Mouse (Mus musculus): Measurements from ENCODE around the gene Samd8. TPM values are rescaled to one million over a fixed set of nuclear protein-coding genes. Genes with fewer than 3 reads are reported as not detected.

Samd8 gene
- polyA plus RNA-seq, 1 experiment from 2014 or later = 7.2 TPM

DNA sequence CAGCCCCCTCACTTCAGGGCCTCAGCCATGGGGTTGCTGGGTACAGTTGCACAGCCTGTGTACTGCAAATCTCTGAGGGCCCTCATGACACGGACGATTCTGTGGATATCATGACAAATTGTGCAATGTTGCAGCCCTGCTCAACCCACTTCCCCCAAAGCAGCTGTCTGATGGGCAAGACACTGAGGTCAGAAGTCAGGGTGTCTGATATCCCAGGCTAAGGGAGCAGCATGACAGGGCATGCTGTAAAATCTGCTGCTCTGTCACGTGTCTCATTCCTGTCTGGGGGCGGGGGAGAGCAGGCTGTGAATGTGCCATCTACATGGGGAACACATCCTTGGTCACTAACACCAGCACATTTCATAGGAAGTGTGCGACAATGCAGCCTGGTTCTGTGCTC lies 5.2 kb upstream of the Samd8 start:
- no peak for DNase-seq (ENCODE audit: low spot score)

DNA sequence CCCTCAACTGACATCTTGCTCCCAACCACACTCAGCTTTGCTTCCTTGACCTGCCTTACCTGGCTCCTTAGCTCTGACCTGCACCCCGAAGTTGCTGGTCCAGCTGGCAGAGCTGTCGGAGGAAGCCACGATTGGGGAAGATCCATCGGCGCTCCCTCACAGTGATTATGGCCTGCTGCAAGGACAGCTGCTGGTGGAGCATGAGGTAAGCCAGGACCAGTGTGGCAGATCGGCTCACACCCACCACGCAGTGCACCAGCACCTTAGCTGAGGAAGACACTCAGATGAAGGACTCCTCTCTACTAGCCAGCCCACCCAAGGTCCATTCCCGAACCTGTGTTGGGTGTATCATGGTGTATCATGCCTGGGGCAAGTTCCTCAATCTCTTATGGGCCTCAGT lies 4.1 kb upstream of the Samd8 start:
- no peak for DNase-seq (ENCODE audit: low spot score)

DNA sequence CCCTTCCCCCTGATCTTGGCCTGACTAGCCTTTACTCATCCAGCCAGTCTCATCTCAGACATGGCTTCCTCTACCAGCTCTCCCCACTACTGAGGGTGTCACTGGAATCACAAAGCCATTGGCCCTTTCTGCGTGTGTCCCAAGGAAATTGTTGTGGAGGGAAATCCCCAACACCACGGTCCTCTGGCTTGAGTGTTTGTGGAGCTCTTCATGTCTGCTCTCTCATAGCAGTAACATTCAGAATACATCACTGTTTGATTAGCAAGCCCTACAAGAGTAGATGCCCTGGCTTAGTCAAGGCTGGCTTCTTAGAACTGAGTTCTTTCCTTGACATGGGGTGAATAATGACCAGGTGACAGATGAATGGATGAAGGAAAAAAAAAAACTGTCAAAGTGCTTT lies 3.5 kb upstream of the Samd8 start:
- no peak for DNase-seq (ENCODE audit: low spot score)

DNA sequence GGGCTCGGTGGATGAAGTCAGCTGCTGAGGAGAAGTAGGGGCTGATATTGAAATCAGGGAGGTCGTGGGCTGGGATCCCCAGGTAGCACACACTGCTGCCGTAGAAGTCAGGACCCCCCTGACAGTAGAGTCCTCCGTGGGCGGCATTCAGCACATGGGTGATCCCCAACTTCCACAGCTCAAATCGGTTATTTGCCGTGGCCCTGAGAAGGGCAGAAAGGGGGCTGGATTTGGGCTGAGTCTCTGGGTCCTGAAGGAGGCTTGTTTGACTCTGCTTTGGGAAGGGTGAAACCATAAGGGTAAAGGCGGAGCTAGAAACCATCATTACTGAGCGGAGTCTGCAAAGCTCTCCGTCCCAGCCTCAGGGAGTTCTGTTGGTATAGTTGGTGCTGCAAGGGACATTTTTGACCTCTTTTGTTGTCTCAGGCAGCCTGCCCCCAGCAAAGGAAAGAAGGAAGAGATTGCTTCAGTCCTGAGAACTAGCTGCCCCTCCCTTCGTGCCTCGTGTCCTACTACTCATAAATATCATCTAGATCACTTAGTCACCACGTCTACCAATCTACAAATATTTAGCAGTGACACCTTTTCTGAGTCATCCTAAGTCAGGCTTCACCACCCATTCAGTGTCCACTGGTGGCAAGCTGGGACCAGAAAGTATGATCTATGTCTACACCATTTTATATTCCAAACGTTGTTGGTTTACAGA lies 2.7 kb upstream of the Samd8 start:
- no peak for DNase-seq (ENCODE audit: low spot score)

DNA sequence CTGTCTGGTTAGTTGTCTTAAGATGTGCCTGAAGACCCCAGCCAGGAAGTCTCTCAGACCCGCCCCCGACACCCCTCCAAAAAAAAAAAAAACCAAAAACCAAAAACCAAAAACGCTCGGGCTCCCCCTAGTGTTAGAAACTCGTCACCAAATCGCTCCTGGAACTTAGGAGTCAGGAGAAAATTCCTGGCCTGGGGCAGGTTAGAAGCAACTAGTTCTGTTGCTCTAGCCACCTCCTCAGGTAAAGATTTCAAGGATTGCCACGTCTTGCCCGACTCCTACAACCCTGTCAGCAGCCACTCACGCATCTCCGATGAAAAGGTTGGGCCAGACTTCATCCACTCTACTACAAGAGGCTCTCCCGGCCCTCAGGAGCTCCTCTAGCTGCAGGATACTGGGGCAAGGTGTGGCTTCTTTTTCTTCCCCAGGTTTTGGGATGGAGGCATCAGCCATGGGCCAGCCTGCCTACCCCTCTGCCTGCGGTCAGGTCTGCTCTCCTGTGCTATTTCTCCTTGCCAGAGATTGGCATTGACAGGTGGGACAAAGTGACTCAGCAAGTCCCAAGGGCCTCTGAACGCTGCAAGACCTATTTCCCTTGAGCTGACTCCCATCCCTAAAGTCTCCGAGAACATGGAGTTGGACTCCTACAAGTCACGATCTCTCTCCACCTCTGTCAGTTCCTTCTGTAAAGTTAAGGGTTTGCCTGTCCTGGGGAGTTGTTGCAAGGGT lies 2.0 kb upstream of the Samd8 start:
- DNase-seq (ENCODE audit: low spot score) = peak; percentile 37

DNA sequence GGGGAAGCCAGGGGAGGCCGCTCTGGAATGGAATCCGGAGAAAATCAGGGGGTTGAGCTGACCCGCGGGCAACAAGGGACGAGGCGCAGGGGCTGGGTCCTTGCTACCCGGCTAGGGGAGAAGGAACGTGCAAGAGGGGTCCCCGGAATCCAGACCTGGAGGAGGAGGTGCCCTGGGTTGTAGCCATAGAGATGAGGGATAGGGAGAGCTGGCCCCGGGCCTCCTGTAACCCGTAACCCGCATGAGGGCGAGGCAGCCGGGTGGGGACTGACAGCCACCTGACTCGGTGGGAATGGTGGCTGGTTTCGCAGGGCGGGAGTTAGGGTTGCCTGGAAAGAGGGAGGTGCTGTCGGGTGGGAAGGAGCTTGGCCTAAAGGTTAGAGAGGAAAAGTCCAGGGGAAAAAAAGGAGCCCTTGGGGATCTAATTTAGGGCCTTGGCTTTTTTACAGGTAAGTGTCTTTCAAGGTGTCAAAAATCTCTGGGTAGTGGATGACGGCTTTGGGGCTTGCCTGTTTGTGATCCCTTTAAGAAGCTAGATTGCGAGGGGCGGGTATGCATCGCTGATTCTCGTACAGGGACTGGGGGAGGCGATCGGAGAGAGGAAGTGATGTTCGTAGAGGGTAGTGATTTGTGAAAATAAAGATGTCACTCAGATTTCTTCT lies 681 bp downstream of the Samd8 start, which contains the start of gene Dusp13:
Dusp13 (minus strand) TSS at position 301 of the 662 bp plus-strand sequence.
- DNase-seq (ENCODE audit: low spot score) = peak; percentile 70

DNA sequence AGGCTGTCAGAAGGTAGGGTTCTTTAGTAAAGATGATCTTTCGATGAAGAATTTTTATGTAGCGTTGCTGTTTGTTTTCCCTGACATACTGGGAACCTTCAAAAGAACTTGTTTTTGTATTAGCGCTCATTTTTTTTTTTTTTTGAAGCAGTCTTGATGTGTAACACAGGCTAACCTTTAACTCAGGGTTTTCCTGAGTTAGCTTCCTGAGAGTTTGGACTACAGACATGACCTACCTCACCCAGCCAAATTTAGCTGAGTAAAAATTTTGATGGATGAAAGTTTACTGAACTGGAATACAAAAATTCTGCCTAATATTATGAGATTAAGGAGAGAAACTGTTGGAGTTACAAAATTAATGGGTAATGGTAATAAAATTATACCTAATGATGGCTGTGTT lies 2.1 kb downstream of the Samd8 start:
- DNase-seq (ENCODE audit: low spot score) = no peak

DNA sequence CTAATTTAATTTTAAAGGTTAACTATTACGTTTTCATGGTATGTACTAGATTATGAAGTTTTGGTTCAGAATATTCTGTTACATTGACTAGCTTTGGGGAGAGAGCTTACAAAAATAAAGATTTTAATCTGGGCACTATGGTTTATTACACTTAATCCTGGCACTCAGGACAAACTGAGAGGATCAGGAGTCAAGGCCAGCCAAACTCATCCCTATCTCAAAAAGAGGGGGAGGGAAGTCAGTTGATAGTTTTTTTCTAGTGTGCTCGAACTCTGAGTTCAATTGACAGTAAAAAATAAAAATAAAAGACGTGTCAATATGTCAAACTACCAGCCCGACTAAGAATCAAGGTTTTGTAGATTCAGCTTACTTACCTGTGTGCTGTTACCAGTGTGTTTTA lies 3.0 kb downstream of the Samd8 start:
- no peak for DNase-seq (ENCODE audit: low spot score)

DNA sequence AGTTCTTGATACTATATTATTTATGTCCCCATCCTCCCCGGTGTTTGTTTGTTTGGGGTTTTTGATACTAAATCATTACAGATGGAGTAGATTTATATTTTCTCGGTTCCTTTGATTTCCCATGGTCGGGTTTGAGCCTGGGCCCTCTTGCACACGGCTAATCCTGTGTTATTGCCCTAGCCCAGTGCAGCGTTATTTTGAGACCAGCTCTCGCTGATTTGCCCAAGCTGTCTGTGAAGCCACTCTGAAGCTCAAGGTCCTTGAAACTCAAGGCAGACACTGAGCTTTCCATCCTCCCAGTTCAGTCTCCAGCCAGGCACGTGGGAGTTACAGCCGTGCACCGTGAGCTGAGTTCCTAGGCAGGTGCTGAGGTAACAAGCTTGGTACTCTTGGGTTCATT lies 11.2 kb downstream of the Samd8 start:
- no peak for DNase-seq (ENCODE audit: low spot score)

DNA sequence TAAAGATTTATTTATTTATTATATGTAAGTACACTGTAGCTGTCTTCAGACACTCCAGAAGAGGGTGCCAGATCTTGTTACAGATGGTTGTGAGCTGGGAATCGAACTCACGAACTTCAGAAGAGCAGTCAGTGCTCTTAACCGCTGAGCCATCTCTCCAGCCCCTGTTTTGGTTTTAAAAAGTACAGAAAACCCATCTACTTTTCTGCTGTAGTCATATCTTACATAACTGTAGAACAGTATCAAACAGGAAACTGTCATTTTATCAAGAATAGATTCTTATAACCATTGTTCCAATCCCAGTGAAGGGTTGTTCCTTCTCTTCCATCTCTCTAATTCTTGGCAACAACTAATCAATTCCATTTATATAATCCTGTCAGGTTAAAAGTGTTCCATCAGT lies 13.4 kb downstream of the Samd8 start:
- no peak for DNase-seq (ENCODE audit: low spot score)

DNA sequence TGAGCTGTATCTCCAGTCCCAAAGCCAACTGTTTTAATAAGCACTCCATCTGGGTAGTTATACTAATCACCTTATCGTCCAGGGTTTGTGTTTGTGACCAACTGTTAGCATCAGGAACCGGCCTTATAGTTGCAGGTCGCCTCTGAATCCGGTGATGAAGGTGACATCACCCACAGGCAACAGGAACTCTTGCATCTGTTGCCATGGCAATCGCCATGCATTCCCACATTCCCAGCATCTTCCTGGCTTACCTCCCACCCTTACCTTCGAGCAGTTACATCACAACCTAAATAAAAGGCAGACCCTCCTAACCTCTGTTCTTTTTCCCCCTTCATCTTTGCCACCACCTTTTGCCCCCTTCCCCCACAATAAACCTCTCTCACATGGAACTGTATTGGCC lies 14.3 kb downstream of the Samd8 start:
- DNase-seq (ENCODE audit: low spot score) = no peak

DNA sequence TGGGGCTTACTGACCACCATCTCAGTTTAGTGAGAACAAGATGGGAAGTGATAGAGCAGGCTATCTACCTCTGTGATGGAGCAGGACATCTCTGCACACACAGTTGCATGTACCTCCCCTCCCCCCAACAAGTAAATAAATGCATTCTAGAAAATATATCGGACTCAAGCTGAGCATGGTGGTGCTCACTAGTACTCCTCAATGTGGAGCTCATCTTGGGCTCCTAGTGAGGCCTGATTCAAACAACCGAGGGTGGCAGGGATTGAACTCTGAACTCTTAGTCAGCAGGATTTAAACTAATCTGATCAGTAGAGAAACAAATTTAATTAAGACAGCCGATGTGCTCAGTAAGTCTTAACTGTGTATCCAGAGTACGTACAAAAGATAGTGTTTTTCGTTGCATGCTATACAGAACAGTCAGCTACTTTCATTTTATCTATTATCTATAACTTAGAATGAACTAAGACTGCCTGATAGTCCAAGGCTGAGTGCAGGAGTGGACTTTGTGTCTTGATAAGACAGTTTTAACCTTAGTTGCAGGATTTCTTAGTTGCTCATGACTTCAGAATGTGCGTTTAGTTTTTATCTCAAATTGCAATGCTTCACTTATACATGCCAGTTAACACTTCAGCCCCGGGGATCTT lies 15.5 kb downstream of the Samd8 start:
- no peak for DNase-seq (ENCODE audit: low spot score)

DNA sequence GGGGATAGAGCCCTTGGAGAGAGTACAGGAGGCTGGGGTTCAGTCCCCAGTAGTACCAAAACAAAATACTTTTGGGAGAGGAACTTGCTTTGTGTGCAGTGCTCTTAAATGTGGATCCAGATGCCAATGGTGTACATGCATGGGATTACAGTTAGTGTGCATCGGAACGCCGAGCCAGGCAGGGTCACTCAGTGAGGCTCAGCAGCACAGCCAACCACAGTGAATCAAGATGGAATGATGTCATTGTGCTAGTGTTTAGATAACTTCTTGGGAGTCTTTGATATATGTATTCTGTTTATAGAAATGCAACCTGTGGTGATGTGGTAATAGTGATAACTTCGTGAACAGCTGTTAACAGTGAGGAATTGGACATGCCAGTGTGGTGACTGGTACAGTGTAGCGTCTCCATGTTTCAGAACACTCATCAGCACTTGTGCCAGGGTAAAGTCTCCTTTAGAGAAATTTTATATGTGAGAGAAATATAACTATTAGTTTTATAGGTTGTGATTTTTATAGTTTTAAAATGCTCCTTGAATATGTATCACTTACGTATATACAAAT lies 16.1 kb downstream of the Samd8 start:
- no peak for DNase-seq (ENCODE audit: low spot score)

DNA sequence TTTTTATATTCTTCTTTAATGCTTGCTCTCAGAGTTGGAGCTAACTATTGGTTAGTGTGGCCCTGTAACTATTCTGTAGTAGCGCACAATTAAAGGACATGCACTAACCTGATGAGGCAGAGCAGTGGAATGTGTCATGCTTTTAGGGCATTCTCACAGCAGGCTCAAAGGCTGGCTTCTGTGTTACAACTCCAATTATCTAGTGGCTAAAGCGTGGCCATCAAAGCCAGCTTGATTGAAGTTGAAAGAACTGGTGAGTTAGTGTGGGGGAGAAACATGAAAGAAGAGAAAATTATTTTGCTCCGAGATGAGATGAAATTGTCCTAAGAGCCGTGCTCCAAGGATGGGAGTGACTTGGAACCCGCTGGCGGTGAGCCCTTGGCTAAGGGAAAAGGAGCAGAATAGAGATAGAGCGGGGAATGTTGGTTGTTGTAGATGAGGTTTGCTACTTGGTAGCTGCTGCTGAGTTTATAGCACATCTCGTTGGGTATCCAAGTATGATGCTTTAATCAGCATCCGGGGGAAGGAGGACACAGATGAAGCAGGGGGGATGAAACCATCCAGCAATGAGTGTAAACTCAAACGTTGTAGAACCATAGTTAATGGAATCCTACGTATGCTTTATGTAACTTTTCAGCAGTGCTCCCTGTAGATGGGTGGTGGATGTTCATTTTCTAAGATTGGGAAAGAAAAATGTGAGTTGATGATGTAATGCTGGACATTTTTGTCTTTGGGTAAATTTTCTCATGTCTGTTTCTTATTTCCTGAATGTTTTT lies 22.4 kb downstream of the Samd8 start:
- no peak for DNase-seq (ENCODE audit: low spot score)

DNA sequence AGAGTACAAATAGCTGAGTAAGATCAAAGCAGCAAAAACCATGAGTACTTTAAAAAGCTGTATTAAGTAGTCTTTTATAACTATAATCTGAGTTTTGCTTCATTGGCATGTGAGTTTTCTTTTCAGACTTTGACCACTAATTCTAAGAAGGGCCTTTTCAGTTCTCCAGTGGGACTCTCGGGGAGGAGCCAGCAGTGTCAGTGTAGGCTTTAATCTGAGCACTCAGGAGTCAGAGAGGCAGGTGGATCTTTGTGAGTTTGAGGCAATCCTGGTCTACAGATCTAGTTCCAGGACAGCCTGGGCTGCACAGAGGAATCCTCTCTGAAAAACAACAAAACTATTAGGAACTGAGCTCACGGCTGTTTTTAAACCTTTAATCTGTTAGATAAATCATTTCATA lies 23.6 kb downstream of the Samd8 start:
- DNase-seq (ENCODE audit: low spot score) = no peak

DNA sequence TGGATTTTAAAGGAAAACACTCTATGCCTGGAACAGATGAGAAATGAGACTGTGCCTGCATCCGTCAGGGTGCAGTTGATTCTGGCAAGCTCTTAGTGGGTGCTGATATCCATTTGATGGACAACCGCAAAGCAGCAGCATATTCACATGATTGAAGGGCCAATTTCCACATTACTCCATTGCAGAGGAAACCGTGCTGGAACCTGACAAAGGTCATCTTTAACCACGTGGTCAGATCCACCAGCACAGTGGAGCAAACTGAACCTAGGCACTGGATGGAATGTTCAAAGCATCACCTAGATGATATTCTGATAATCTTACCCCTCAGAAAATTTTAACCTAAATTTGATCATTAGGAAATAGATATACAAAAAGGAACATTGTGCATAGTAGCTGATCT lies 25.9 kb downstream of the Samd8 start:
- DNase-seq (ENCODE audit: low spot score) = no peak

DNA sequence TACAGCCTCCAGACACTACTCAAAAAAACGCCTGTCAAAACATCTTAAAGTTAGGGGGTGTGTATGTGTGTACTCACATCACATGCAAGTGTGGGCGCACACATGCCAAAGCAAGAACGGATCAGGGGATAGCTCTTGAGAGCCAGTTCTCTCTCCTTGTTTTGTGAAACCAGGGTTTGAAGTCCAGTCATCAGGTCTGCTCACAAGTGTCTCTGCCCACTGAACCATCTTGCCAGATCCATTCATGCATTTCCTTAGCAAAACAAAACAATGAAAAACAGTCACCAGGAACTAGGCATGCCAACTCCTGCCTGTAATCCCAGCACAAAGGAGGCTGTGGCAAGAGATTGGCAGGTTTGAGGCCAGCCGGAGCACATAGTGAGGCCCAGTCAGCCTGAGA lies 36.2 kb downstream of the Samd8 start:
- DNase-seq (ENCODE audit: low spot score) = no peak

DNA sequence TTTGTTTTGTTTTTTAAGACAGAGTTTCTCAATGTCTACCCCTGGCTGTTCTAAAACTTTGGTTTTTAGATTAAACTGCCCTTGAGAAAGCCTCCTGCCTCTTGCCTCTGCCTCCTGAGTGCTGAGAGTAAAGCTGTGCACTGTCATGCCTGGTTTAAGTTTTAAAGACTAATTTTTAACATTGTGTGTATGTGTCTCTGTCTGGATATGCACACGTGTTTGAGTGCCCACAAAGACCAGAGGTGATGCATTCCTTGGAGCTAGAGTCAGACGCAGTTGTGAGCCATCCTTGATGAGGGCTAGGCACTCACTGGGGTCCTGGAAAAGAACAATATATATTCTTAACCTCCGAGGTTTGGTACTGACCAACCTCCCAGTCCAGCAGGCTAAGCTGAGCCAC lies 37.0 kb downstream of the Samd8 start:
- no peak for DNase-seq (ENCODE audit: low spot score)

DNA sequence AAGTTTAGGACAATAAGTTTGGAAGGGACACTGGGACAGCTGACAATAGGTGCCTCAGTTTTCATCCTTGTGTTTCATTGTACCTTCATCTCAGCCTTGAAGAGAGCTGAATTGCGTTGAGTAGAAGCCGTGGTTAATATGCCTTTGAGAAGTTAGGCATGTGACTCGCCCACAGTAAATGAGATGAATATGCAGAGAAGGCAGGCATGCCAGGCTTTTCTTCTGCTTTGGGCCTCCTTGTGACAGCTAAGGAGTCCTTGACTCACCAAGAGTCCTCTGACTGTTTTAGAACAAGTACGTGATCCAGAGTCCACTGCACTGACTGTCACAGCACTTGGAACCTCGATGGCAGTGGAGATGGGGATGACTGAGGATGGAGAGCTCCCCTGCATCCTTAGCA lies 37.8 kb downstream of the Samd8 start:
- no peak for DNase-seq (ENCODE audit: low spot score)

DNA sequence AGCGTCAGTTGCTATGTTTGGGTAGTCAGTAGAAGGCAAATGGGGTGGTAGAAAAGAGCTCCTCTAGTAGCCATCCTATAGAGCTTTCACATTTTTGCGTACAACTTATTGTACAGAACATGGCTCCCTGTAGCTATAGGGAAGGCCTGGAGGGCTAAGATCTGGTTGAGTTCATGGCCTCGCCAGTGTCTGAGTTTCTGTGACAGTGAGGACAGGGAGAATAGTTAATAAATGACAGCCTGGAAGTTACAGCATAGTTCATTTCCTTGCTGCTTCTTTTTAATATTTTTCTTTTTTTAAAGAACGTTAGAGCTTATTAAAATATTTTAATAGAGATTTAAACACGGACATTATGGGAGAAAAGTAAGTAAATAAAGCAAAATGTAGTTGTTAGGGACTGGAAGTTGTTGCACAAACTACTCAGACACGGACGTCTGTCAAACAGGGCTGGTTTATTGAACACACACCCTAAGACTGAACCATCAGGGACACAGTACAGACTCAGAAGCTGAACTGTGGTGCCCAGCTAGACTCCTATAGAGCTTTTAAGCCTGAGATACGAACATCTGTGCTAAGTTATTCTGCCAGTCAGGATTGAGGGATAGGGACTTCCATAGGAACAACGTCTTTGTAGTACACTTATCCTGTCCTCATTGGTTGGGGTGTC lies 40.4 kb downstream of the Samd8 start:
- DNase-seq (ENCODE audit: low spot score) = no peak
